Mouse (Mus musculus) thymus, adult 2 months (tissue): ENCODE data around the gene Cd79a.

ENCODE experiments used
- CTCF ChIP-seq: fragments of 200-500 bp; IDR thresholded peaks from 2 replicates; pipeline ENCODE4 v1.5.1; 2012; ENCODE audit warnings: mild to moderate bottlenecking, control low read depth, low read length, moderate library complexity, borderline replicate concordance; ENCODE audit not compliant: control insufficient read depth, poor library complexity, insufficient read depth; ENCODE audit errors: extremely low read depth
- POLR2A ChIP-seq: fragments of 200-500 bp; IDR thresholded peaks from 2 replicates; pipeline ENCODE4 v1.6.1; 2012; ENCODE audit warnings: mild to moderate bottlenecking, low read length, control low read depth, moderate library complexity; ENCODE audit not compliant: control insufficient read depth, poor library complexity, insufficient read depth; ENCODE audit errors: extremely low read depth

GRCm38 (mm10) chr7:24877588-24877987 lies 19.6 kb upstream of the Cd79a start:
- no peak for TF ChIP-seq CTCF
- no peak for TF ChIP-seq POLR2A
